Mouse (Mus musculus) cerebral cortex, adult 2 months (tissue): ENCODE measurements around the gene Cdh3.

ENCODE experiments used
- WGBS: fragments of 180-500 bp; shearing (Covaris S2); methylation state at CpG from one replicate; pipeline ENCODE4 v1.1.7; 2018; 5-methylcytosine and 5-hydroxymethylcytosine counted together

Gene Cdh3

DNA sequence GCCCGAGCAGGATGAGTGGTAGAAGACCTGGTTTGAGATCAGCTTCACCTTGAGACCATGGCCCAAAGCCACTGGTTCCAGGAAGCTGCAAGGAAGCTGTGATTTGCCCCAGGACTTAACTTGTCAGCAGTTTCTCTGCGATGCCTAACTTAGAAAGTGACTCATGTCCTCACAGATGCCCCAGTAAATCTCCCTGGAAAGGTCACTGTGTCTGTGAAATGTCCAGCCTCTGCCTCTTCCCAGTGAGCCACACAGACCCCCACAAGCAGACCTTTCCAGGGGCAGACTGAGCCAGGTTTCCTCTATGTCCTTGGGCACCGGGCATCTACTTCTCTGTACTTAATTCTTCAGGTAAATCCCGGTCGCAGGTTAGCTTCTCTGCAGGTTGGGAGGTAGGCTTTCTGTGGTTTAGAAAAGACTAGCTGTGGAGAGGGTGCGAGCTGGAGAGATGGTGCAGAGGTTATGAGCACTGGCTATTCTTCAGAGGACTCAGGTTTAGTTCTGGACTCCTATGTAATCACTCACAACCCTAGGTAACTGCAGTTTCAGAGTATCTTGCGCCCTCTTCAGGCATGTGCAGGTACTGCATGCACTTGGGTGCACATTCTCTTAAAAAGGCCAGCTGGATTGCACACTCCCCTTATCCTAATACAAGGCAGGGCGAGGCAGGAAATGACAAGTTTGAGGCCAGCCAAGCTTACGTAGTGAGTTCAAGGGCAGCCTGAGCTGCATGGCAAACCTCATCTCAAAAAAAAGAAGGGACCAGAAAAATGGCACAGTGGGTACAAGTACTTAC is 16.7 kb downstream of the Cdh3 start:
- 86% methylated on average over 9 of the region's 9 CpGs for WGBS

DNA sequence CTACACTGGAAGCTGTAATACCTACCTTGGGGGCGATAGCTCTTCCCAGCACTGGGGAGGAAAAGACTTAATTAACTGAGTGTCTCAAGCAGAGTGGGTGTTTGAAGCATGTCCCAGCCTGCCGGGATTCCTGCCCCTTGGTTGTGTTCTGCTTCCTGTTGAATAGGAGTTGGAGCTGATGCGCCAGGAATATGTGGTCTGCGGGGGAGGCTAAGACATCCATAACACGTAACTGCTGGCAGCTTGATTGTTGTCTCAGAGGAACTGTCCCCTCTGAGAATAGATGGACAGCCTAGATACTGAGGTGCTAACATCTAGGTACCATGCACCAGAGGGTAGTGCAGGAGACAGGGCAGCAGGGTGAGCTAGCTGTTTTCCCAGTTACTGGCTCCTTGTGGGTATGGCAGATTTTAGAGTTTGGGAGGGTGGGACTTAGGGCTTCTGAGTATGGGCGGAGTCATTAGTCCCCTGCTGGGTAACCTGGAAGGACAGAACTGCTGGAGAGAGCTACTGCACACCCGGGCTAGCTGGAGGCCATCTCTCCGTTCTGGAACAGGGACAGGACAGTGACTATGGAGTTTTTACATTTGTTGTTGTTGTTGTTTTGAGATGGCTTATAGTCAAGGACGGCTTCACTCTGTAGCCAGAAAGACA is 18.0 kb downstream of the Cdh3 start:
- 78% methylated on average over 9 of the region's 9 CpGs for WGBS

DNA sequence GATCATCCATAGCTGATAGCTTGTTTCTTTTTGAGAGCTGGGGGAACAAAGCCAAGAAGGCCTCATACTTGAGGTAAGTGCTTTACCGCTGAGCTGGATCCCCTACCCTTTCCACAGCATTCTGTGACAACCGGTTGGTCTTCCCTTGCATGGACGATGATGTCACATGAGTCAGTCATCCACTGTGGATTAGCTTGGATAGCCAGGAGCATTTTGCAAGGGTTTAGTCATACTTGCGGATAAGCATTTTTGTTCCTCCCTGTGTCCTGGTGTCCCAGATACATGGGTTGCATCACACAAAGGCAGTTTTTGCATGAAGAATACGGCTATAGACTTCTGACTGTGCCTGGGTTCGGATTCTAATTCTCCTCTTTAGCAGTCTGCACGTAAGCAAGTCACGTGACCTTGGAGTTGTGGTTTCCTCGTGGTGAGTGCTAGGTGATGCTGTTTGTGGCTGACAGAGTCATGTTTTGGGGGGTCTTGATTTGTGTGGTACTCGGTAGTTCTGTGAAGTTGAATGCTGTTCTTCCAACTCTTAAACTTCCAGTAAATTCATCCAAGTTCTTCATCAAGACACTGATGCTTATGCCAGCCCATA is 19.3 kb downstream of the Cdh3 start:
- 92% methylated on average over 10 of the region's 10 CpGs for WGBS

DNA sequence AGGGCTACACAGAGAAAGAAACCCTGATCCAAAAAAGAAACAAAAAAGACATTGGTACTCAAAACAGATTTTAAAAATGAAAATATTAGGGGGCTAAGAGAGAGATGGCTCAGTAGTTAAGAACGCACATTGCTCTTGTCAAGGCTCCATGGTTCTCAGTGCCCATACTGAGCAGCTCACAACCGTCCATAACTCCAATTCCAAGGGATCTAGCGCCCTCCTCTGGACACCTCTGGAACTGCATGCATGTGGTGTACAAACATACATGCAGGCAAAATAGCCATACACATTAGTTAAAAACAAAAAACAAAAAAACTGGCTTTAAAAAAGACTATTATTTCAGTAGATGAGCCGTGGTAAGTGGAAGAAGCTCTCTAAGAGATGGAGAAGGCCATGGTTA is 19.9 kb downstream of the Cdh3 start:
- WGBS, result 78% methylated on average over 4 of the region's 4 CpGs

DNA sequence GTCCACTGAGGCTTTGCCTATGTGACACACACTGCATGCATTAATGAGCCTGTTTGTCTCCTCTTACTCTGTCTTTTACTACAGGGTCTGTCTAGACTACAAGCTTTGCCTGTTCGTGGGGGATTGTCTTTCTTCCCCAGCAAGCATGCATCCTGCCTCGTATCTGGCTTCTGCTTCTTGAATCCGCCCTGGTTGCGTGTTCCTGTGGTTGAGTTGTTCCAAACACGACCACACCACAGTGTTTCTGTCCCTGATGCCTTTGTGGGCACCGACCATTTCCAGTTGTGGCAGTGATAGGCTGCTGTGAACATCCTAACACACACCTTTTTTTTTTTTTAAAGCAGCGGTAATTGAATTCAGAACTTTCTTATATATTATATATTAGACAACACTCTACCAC is 23.0 kb downstream of the Cdh3 start:
- 80% methylated on average over 7 of the region's 7 CpGs for WGBS

DNA sequence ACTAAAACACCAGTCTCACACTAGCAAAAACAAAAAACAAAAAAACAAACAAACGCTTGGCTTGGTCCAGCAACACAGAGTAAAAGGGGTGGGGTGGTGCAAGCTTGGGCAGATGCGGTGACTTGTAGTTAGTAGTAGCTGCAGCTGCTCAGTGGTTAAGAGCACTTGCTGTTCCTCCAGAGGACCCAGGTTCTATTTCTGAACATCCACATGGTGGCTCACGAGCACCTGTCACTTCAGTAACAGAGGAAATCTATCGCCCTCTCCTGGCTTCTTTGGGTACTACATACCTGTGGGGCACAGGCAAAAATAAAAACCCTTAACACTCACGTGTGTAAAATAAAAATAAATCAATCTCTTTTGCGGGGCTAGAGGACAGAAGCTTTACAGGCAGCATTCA is 23.8 kb downstream of the Cdh3 start:
- 35% methylated on average over 6 of the region's 6 CpGs for WGBS

DNA sequence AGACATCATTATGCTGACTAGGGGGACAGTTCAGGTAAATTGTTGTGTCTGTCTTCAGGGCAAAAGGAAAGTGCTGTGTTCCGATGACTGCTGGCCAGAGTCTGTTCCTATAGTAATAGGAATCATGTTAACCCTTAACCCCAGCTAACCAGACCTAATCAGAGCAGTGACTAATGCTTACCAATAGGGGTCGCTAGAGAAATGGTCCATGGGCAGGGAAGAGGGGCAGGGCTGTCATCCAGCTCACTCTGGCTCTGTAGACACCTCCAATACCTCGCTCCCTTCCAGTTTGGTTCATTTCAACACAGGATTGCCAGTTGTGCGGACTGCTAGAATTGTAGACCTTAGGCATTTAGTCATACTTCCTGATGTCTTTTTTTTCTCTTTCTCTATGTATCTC is 24.8 kb downstream of the Cdh3 start:
- WGBS, result 73% methylated on average over 4 of the region's 4 CpGs

DNA sequence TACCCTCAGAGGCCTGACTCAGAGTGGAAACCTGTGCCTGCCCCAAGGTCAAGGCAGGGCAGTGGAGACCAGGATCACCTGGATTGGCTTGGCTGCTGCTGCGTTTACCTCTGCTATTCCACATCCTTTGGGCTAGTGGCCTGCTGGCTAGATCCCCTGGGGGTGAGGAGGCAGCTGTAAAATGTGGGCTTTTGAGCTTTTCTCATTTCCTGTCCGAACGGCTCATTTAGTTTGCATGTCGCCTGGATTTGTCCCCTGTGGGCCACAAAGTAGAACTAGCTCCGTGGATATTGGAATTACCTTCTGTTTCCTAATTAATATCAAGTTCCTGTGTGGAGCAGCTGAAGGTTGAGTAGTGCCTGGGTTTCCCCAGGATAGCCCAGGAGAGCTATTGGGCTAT is 28.5 kb downstream of the Cdh3 start:
- 78% methylated on average over 5 of the region's 5 CpGs for WGBS

DNA sequence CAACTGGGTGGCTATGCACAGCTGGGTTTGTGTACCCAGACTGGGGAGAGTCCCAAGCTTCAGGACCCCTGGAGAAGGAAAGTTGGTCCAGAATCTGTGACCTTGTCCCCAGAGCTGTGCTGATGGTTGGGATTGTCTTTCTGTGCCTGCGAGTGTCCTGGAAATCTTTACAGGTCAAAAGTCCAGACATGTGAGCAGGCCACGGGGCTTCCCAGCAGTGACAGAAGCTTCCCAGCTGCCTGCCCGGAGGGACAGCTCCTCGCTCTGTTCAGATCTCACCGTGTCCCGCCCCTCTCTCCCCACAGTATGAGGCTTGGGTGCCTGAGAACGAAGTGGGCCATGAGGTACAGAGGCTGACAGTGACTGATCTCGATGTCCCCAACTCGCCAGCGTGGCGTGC is 30.3 kb downstream of the Cdh3 start:
- 89% methylated on average over 11 of the region's 11 CpGs for WGBS

DNA sequence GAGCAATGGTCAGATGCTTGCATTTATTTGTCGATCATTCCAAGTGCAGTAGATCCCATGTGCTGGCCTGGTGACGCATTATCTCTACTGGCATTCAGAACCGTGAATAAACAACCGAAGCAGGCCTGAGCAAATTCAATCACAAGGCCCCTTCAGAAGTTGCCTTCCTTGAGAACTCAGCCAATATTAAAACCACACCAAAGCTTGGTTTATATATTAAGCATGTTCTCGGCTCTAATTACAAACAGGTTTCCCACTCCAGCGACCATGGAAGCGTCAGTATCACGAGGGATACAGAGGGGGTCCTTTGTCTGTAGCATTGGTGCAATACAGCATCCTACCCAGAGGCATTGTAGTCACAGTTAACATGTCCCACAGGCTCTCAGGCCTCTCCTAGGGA is 32.4 kb downstream of the Cdh3 start:
- 88% methylated on average over 8 of the region's 8 CpGs for WGBS

DNA sequence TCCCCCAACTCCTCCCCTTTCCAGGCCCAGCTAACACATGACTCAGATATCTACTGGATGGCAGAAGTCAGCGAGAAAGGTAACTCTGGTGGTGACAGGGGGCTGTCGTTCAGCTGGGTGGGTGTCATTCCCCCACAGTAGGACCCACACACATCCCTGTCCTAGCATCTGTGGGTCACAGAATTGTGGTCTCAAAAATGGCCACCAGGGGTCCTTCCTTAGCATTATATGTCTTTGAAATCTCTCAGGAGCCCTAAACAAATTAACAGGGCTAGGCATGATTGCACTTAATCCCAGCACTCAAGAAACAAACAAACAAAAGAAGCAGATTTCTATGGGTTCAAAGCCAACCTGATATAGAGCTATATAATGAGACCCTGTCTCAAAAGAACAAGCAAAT is 34.5 kb downstream of the Cdh3 start:
- WGBS, result 88% methylated on average over 2 of the region's 2 CpGs

DNA sequence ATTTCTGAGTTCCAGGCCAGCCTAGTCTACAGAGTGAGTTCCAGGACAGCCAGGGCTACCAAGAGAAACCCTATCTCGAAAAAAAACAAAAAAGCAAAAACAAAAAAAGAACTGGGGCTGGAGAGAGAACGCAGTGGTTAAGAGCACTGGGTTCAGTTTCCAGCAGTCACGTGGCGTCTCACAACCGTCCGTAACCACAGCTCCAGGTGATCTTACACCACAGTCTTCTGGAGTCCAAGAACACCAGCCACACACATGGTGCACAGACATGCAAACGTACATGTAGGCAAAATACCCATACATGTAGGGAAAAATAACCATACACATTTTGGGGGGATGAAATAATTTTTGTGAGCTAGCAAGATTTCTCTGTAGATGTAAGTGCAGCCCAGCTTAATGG is 36.1 kb downstream of the Cdh3 start:
- WGBS, result 90% methylated on average over 7 of the region's 7 CpGs

DNA sequence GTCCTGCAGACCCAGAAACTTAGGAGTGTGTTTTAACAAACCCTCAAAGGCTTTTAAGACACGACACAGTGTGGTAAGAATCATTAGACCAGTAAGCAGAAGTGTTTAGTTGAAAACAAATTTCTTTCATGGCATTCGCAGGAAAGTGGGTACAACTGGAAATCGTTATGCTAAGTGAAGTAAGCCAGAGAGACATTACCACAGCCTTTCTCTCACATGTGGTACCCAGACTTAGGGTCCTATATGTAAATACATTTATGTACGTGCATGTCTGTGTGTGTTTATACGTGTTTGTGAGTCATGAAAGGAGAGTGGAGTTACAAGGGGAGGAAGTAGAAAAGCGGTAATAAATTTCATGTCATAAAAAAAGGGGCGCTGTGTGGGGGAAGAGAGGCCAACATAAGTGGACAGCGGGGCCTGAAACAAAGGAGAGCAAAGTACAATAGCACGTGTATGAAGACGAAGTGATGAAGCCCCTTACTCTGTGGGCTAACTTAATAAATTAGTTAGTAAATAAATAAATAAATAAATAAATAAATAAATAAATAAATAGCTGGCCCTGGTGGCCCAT is 37.8 kb downstream of the Cdh3 start:
- 87% methylated on average over 10 of the region's 10 CpGs for WGBS

DNA sequence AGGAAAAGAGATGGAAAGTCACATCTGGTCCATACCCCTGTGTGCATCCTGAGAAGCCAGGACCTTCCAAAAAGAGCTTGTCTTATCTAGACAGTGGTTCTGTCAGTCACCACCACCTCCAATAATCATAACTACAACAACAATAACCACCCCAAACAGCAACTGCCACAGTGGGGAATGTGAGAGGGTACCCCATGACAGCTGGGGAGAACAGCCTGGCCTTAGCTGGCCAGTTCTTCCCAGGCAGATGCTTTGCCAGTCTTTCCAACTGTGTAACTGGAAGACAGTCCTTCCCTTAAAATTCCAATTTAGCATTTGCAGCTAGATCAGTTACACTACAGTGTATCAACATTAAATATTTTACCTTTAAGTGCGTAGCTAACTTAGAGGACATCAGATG is 40.2 kb downstream of the Cdh3 start:
- WGBS, result 100% methylated on average over 1 of the region's 1 CpGs

DNA sequence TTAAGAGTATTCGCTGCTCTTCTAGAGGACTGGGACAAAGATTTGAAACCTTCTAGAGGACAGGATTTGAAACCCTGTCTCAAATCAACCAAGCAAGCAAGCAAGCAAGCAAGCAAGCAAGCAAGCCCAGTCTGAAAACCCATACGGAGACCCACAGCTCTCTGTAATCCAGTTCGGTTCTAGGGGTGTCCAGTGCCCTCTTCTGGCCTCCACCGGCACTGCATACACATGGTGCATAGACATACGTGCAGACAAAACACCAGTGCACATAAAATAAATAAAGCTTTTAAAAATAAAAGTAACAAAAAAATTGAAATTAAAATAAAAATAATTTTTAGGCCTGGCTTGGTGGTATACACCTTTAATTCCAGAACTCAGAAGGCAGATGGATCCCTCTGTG is 43.3 kb downstream of the Cdh3 start:
- WGBS, result 96% methylated on average over 5 of the region's 5 CpGs

DNA sequence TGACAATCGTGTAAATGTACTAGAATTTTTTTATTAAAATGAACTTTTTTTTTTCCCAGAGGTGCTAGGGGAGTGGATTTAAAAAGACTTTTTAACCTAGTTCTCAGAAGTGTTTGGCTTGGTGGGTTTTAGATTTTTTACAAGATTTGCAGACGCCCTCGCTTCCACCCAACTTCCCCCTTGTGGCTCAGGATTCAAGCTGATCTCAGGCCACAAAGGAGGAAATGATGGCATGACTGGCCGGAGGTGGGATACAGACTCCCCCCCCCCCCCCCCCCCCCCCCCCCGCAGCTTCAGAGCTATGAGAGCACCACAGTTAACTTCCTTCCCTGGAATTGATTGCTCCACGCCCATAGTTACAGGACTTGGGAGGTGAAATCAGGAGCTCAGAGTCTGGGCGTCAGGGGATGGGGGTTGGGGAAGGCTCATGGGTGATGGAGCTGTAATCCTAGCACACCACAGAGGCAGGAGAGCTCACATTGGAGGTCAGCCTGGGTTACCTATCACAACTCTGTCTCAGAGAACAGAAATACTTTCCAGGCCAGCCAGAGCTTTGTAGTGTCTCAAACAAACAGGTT is 45.5 kb downstream of the Cdh3 start:
- 70% methylated on average over 7 of the region's 7 CpGs for WGBS

DNA sequence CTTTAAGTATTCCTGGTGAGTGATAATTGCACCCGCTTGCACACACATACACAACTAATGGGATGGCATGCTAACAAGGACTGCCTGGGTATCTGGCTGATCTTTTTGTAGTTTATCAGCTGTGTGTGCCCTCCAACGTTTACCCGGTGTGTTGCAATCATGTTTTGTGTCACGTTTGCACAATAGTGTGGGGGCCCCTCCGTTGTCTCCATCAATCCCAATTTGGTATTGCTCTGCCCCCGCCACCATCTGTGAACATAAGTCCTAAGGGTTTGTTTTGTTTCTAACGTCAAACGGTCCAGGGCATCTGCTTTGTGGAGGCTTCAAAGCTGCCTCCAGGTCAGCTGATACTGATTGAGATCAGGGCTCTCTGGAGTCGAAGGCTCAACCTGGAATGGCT is 49.2 kb downstream of the Cdh3 start:
- WGBS, result 71% methylated on average over 9 of the region's 9 CpGs

DNA sequence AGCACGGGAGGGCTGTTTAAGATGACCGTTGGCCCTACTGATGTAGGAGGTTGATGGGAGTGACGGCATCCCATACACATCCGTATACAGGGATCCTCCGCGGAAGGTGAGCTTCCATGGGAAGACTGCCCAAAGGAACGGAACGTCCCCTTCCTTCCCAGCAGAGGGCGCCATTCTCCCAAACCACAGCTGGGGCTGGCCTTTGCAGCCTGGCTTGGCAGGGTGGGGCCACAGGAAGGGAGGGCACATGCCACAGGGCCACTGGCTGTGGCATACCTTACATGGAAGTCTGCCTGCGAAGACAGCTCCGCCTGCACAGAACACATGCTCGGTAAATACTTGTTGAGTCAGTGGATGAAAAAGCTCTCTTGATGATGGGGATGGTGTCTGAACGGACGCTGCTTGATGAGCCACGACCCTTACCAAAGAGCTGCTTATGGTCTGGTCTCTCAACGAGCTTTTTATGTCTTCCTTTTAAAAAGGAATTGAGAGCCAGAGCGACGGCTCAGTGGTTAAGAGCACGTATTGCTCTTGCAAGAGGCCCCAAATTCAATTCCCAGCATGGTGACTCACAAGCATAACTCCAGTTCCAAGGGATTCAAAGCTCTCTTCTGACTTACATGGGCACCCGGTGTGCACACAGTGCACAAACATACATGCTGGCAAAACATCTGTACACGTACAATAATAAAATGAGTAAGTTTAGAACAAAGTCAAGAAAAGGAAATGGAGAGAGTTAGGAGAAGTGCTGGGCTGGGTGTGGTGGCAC is 50.6 kb downstream of the Cdh3 start:
- 40% methylated on average over 21 of the region's 21 CpGs for WGBS

DNA sequence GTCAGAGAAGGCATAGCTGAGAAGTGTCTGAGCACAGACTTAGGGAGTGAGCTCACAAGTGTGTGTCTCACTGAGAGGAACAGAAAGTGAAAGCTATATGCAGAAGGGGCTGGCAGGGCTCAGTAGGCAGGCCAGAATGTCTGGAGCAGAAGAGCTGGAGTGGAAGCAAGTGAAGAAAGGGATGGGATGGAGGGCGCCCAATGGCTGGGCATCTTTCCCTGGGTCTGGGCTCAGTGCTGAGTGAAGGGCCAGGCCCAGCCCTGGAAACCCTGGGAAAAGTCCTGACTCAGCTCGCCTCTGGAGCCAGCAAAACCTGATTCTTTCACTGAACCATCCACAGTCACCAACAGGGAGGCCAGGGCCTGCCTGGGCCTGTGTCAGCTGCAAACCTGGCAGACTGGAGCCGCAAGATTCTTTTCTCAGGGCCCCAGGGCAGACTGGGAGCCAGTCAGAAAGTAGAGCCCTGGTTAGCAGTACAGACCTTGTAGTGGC is 53.0 kb downstream of the Cdh3 start:
- 90% methylated on average over 3 of the region's 3 CpGs for WGBS

DNA sequence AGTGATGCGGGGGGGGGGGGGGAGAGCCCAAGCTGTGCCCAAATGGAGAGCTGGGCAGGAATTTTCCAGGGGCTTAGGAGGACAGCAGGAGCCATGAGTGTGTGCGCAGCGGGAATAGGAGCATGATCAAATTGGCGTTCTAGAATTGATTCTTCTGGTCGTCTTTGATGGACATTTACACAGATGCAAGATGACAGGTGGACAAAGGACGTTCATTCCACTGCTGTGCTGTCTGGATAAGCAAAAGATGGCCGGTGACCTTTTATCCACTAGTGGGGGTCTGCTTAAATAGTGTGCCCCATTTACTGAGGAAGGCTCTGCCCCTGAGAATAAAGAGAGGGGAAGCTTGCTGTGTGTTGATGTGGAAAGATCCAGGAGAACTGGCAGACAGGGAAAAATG is 58.3 kb downstream of the Cdh3 start:
- 75% methylated on average over 7 of the region's 7 CpGs for WGBS

DNA sequence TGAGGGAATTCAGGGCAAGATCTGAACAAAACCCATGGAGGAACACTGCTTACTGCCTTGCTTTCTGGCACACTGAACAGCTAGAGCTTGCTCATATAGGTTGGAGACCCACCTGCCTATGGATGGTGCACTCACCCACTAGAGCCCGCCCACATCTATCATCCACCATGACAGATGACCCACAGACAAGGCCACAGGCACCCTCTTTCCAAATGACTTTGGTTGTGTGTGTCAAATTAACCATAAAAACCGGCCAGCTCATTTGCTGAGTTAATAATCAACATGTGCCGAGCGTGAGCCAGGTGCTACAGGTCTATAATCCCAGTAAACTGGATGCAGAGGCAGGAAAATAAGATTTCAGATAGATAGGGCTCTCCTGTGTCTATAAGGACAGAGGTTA is 59.7 kb downstream of the Cdh3 start:
- 95% methylated on average over 4 of the region's 4 CpGs for WGBS
